Mouse (Mus musculus) inflammation-experienced regulatory T-cells, adult 16 weeks (primary cell): ENCODE results near the gene Ctsw. TPM values are rescaled to one million over a fixed set of nuclear protein-coding genes. Genes with fewer than 3 reads are reported as not detected.

Source experiments
- polyA plus RNA-seq: library from polyadenylated mRNA; unstranded; fragments of 100-300 nt; shearing (Covaris generic); gene quantifications from one replicate; pipeline ENCODE4 v1.2.1, GENCODE M21; 2017

Gene Ctsw
- polyA plus RNA-seq, result 100 TPM

DNA sequence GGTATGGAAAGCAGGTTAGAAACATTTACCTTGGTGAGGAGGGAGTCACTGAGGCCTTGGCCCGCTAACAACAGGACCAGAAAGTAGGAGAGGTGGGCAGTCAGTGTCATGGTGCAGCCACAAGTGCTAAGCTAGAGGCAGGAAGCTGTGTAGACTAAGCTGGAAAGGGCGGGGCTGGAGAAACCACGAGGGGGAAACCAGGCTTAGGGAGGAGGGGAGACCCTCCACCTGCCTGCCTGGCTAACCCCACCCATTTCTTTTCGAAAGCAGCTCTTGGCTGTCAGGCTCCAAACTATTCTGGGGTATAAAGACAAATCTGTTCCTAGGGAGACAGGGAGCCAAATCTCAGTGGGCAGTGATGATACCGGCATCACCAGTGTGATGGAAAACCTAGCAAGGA lies at the start of gene Ctsw:
Gene Ctsw, minus strand, starts transcription at position 134 of the 400 bp plus-strand sequence.

GRCm38 (mm10) chr19:5510031-5511026 lies 42.0 kb upstream of the Ctsw start, which contains the start of gene Snx32:
Snx32 (minus strand) TSS chr19:5510538.

GRCm38 (mm10) chr19:5503687-5504086 lies 35.4 kb upstream of the Ctsw start, which contains the start of gene 1700020D05Rik:
1700020D05Rik (minus strand) TSS chr19:5503787.

GRCm38 (mm10) chr19:5490313-5490897 lies 22.1 kb upstream of the Ctsw start, which contains the start of gene Cfl1:
Cfl1 (plus strand) TSS chr19:5490455.

DNA sequence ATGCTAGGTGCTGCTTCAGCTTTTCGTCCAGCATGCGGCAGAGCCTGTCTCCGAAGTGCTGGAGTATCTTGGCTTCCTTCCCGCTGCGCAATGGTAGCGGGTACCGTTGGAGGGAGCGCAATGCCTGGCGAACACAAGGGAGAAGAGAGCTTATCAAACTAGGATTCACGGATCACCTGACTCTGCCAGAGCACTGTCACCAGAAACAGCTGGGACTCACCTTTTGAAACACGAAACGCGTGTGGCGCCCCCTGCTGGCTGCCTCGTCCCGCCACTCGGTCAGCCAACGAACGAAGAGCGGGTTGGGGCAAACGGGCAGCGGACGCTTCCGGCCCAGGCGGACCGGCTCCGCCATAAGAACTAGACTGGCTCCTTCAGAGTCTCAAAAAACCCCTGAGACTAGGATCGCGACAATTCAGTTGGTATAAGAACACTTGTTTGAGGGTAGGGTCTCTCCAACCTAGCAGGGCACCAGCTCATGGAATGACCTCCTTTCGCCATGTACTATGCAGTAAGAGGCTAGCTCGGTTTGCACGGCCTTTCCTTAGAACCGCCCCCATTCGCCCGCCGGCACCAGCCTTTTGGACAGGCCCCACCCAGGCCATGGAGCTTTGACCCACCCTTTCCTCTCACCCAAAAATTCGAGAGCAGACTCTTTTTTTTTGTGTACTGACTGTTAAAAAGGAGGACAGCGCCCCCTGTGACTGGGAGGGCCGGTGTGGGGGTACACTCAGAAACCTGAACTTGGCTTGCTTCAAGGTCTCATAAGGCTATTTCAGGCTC lies 19.7 kb upstream of the Ctsw start, which contains the start of gene Mus81:
Gene Mus81, minus strand, starts transcription at position 635 of the 783 bp plus-strand sequence.

GRCm38 (mm10) chr19:5473720-5474119 lies 5.4 kb upstream of the Ctsw start, which contains the start of gene Efemp2:
Efemp2 (plus strand) TSS chr19:5473954.

GRCm38 (mm10) chr19:5460465-5460911 lies 7.8 kb downstream of the Ctsw start, which contains the start of gene Fibp:
Fibp (plus strand) TSS chr19:5460615.

DNA sequence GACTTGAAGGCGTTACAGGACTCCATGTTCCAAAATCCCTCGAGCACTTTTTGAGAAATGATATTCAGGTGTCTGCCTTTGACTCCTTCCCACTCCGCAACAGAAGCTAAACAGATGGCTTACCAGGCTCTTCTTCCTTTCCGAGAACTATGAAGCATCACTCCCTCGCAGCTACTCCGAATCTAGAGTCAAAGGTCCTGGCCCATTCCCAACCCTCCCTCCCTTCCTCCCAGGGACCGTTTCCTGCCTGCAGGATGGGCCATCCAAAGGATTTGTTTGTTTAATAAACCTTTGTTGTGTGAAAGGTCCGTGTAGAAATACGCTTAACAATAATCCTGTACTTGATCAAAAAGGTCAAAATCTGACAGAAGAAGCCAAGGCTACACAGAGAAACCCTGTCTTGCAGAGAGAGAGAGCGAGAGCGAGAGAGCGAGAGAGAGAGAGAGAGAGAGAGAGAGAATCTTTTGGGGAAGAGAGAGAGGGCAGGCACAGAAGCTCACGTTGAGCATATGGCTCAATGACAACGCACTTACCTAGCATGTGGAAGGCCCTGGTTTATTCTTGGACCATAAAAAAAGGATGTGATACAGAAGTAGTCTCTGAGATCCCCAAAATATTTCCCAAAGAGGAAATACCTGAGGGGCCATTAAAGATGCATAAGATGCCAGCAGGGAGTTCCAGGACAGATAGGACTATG lies 10.4 kb downstream of the Ctsw start, which contains the start of gene Ccdc85b:
Gene Ccdc85b, minus strand, starts transcription at position 149 of the 697 bp plus-strand sequence.

GRCm38 (mm10) chr19:5447515-5448353 lies 20.6 kb downstream of the Ctsw start, which contains the start of gene Fosl1:
Fosl1 (plus strand) TSS chr19:5447547.

DNA sequence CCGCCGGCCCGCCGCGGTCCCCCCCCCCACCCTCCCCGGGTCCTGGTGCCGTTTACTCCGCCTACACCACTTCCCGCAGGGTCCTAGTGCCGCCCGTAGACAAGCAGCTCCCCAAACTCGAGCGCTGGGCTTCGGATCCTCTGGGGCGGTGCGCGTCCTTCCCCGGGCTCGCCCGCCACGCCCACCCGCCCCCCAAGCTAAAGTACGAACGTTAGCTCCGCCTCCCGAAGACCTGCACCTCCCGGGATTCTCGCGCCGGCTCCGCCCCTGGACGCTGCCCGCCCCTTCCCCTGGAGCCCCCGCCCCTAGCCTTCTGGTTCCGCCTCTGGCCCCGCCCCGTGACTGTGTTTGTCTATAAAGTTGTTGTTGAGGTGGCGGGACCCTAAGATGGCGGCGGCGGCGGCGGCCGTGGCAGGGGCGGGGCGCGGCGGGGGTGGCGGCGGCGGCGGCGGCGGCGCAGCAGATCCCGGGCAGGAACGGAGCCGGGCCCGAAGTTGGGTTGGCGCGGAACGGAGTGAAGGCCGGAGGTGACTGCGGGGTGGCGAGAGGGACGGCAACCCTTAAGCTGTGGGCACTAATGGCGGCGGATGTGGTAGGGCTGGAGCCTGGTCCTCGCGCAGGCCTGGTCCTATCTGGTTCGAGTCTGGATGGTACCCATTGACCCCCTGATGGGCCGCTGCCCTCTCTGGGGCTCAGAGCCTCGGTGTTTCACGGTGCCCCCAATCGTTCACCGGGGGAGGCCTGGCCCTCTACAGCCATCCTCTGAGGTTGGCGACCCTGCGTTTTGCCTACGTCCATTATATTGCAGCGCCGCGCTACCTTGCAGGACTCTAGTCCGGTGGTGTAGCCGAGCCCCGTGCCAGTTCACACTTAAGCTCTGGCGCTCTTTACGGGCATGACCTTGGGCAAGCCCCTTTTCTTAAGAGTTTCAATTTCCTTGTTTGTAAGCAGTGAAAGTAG lies 43.2 kb downstream of the Ctsw start, which contains the start of the genes Drap1 and AI837181:
Gene Drap1, minus strand, starts transcription at position 198 of the 960 bp plus-strand sequence.
Gene AI837181, plus strand, starts transcription at position 363 of the 960 bp plus-strand sequence.

Other genes starting within 250 kb of the Ctsw start
- gene Pacs1, start 195.4 kb downstream of the Ctsw start, polyA plus RNA-seq, result 26.5 TPM
- gene Sf3b2, start 173.1 kb downstream of the Ctsw start, polyA plus RNA-seq, result 444 TPM
- gene Gal3st3, start 170.2 kb downstream of the Ctsw start, polyA plus RNA-seq, result not detected
- not detected for gene Catsper1, start 132.8 kb downstream of the Ctsw start, polyA plus RNA-seq
- gene Cst6, start 118.9 kb downstream of the Ctsw start, polyA plus RNA-seq, result 2.5 TPM
- gene Eif1ad, start 101.8 kb downstream of the Ctsw start, polyA plus RNA-seq, result 70.0 TPM
- 294 TPM for gene Banf1, start 101.3 kb downstream of the Ctsw start, polyA plus RNA-seq
- gene Sart1, start 79.8 kb downstream of the Ctsw start, polyA plus RNA-seq, result 32.1 TPM
- 0.66 TPM for gene Tsga10ip, start 66.0 kb downstream of the Ctsw start, polyA plus RNA-seq
- 84.3 TPM for gene Drap1, start 43.5 kb downstream of the Ctsw start, polyA plus RNA-seq
- gene AI837181, start 43.4 kb downstream of the Ctsw start, polyA plus RNA-seq, result 19.9 TPM
- not detected for gene Fosl1, start 21.0 kb downstream of the Ctsw start, polyA plus RNA-seq
- 6.3 TPM for gene Ccdc85b, start 10.6 kb downstream of the Ctsw start, polyA plus RNA-seq
- gene Fibp, start 7.9 kb downstream of the Ctsw start, polyA plus RNA-seq, result 162 TPM
- 2.6 TPM for gene Efemp2, start 5.4 kb upstream of the Ctsw start, polyA plus RNA-seq
- 82.6 TPM for gene Mus81, start 19.9 kb upstream of the Ctsw start, polyA plus RNA-seq
- 3,549 TPM for gene Cfl1, start 21.9 kb upstream of the Ctsw start, polyA plus RNA-seq
- 0.39 TPM for gene 1700020D05Rik, start 35.3 kb upstream of the Ctsw start, polyA plus RNA-seq
- 21.9 TPM for gene Snx32, start 42.0 kb upstream of the Ctsw start, polyA plus RNA-seq
- gene Ovol1, start 92.1 kb upstream of the Ctsw start, polyA plus RNA-seq, result not detected
- 24.0 TPM for gene Ap5b1, start 99.5 kb upstream of the Ctsw start, polyA plus RNA-seq
- gene Rnaseh2c, start 133.4 kb upstream of the Ctsw start, polyA plus RNA-seq, result 148 TPM
- gene Kat5, start 141.7 kb upstream of the Ctsw start, polyA plus RNA-seq, result 62.2 TPM
- gene Rela, start 169.0 kb upstream of the Ctsw start, polyA plus RNA-seq, result 178 TPM
- gene Sipa1, start 195.2 kb upstream of the Ctsw start, polyA plus RNA-seq, result 94.7 TPM
- 28.2 TPM for gene Map3k11, start 220.2 kb upstream of the Ctsw start, polyA plus RNA-seq
- 72.0 TPM for gene Pcnx3, start 220.4 kb upstream of the Ctsw start, polyA plus RNA-seq
- gene Kcnk7, start 235.9 kb upstream of the Ctsw start, polyA plus RNA-seq, result 2.1 TPM